Mouse (Mus musculus) cerebral cortex, adult 2 months (tissue): ENCODE measurements around the gene Imp3.

Experiments used
- WGBS: fragments of 180-500 bp; shearing (Covaris S2); methylation state at CpG from one replicate; pipeline ENCODE4 v1.1.7; 2018; 5-methylcytosine and 5-hydroxymethylcytosine counted together

Imp3 gene

DNA sequence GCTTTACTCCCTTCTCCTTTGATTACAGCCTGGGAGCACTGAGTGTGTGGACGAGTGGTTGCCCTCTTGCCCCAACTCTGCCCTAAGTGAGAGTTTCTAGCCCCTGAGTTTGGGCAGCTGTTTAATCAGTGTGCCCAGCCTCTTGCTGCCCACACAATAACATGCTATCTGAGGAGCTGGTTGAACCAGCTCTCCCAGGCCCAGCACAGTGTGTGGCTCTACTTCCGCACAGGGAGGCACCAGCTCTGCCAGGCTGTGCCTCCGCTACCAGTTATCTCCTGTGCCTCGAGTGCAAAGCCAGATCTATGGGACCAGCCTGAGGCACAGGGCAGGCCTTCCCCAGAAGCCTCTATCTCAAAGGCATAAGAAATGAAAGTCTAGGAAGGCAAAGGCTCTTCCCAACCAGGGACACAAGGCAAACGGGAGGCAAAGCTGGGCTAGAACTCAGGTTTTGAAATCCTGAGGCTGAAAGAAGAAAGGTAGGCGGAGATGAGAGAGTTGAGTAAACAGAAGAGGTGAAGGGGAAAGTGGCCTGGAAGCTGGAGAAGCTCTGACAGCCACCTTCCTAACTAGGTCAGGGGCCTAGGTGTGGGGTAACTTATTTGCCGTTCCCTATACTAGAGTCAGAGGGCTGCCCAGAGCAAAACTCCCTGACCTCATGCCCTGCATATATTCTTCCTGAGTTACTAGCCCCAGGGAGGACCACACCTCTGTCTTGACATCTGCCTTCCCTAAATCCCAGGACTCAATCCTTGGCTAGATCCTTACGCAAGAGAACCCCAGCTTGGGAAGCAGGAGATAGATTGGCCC is 13.2 kb upstream of the Imp3 start:
- WGBS = 73% methylated on average over 8 of the region's 8 CpGs

DNA sequence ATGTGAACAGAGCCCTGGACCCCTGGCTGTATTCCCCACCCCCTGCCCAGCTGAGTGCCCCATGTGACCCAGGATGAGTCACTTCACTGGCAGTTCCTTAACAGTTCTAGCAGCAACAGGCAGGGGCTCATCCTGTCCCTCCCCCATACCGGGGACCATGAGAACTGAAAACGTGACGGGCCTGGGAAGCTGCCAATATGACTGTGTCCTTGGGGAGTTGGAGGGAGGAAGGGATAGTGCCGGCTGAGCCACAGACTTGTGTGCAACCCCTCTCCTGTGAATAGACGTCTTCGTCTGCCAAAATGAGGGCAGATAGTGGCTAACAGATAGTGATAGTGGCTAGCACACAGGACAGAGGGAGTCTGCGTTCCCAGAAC is 12.6 kb upstream of the Imp3 start:
- WGBS = 37% methylated on average over 7 of the region's 7 CpGs

DNA sequence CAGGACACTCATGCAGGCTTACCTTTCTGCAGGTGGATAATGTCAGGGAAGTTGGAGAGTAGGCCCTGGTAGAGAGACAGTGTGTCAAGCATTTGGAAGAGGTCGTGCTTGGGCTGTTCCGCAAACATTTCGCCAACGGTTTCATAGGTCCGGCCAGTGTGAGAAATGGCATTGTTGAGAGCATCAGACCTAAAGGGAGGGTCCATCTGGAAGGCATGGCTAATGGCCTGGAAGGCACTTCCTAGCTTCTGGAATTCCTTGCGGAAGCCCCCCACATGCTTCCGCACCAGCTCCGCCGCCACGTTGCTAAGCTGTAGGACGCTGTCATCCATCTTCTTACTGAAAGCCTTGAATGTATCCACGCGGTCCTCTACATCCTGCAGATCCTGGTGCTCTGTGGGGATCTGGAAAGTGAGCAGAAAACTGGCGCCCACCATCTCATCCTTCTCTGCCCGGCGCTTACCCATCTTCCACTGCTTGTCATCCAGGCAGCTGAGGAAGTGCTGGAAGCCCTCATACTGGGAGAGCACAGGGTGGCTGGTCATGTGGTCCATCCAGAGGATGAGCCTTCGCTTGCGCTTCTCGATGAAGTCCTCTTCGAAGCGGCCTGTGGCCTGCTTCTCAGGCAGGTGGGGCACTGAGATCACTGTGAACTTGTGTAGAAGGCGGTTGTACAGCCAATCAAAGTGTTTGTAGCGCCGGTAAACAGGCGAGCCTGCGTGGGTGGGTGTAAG is 11.8 kb upstream of the Imp3 start:
- 82% methylated on average over 26 of the region's 26 CpGs for WGBS

DNA sequence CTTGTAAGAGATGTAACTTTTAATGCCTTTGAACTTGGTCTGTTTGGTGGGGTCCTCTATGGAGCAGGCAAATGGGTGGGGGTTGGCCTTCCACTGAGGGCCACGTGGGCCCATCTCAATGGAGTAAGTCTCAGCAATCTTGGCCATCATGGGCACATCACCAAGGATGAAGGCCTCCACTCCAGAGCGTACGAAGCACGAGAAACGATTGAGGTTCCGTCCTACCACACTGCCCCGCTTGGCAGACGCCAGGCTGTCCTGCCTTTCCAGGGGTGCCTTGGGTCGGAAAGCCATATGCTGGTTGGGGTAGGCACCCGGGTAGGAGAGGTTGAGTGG is 11.3 kb upstream of the Imp3 start:
- 94% methylated on average over 10 of the region's 10 CpGs for WGBS

DNA sequence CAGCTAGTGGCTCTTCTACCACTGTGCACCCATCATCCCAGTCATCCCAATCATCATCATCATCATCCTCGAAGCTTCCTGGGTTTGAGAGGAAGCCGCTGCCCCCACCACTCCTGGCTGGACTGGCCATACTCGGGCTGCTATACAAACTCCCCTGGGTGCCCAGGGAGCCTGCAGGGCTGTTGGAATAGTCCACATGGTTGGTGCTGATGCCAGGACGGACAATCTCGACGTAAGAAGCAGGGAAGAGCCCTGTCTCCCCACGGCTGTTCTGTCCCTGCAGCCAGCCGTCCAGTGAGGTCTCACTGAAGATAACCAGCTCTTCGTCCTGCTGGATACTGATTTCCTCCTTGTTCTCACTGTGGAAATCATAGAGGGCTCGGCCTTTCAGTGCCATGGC is 10.9 kb upstream of the Imp3 start:
- WGBS = 64% methylated on average over 10 of the region's 10 CpGs

DNA sequence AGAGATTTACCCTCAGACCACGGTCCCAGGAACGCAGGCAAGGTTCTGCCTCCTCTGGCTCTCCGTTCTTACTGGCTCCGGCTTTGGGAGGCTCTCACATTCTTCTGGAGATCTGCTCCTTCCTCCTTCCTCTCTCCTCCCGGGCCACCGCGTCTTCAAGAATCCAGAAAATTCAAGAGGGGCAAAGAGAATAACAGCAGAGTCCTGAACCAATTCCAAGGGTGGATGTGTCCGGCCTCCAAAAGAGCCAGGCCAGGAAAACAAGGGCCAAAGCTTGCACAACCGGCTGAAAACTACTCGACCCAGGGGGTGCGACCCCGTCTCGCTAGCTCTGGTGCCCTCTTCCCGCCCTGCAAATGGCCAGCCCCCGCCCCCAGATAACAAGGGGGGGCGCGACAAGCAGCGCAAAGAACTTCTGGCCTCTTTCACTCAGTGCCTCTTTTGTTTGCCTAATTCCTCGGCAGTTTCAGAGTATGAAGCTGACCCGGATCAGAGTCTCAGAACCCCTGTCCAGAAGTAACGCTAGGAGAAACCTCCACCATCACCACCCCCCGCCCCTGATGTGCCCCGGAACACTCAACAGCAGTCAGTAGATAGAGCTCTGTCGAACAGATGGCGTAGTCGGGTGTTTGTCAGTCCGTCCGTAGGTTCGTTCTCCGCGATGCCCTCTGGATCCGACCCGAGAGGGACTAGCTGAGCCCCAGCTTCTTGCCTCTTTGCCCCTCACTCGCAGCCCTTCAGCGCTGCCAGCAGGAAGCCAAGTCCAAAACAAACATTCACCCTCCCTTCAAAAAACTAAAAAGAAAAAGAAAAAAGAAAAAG is 9.9 kb upstream of the Imp3 start:
- WGBS = 9% methylated on average over 35 of the region's 35 CpGs

DNA sequence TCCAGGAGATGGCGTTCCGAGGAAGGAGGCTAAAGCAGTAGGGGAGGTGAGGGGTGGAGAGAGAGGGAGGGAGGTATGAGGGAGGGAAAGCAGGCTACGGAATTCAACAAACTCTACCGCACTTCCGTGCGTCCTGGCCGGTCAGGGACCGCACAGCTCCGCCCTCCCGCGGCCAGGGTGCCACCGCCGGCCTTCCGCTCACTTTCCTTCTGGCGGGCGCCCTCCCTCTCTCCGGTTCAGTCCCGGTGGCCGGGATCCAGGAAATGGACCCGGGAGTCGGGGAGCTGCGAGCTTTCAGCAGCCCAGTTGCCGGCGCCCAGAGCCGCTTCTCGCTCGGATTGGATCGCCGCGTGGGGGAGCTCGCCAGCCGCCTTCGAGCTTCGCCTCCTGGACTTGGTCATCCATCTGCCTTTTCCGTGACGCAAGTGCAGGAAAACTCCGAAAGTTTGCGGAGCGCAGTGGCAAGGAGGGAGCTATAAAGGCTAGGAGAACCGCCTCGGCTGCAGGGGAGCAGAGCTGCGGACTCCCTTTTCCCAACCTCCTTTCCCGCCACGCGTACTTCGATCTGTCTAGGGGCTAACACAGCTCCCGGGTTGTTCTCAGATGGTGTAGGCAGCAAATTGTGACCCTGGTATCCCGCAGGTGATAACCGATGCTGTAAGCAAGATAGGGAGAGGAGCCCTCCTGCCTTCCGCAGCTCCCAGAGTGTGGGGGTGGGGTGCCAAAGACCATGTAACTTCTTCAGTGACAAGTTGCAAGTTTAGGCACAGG is 9.0 kb upstream of the Imp3 start, which contains the start of gene Snx33:
Gene Snx33 (minus strand): TSS at position 331 of the 771 bp plus-strand sequence.
- under 1% methylated on average over 50 of the region's 50 CpGs for WGBS

DNA sequence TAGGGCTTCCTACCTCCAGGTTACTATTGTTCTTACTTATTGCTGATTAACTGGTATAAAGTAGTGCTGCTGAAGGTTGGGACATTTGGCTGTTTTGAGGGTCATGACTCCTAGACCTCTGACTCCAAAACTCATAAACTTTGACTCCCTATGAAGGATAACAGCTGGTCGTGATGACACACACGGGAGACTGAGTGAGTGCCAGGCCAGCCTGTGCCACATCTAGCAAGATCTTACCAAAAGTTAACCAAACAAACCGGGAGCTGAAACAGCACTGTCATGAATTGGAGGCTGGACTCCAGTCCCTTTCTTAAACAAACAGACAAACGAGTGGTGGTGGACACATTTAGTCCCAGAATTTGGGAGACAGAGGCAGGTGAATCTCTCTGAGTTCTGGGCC is 7.8 kb upstream of the Imp3 start:
- 82% methylated on average over 4 of the region's 4 CpGs for WGBS

DNA sequence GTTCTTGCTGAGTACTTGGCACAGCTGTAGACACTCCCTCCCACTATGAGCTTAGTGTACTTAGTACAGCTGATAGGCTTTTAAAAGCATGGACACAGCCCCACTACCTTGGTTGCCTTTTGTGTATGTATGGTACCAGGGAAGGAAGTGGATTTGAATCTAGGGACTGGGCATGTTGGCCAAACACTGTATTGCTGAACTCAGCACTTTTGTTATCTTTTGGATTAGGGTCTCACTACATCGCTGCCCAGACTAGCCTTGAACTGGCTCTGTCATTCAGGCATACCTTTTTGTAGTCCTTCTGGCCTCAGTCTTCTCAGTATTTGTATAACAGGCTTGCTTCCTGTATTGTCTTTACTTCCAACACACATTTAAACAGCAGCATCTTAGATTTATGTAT is 6.7 kb upstream of the Imp3 start:
- WGBS = 81% methylated on average over 1 of the region's 1 CpGs

DNA sequence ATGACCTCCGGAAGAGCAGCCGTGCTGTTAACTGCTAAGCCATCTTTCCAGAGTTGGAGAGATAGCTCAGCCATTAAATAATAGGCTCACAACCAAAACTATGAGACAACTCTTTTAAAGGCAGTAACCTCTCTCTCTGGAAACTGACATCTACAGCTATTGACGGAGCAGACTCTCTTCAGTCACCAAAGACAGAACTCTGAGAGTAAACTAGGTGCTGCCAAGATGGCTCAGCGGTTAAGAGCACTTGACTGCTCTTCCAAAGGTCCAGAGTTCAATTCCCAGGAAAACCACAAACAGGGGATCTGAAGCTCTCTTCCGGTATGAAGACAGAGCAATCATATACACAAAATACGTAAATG is 433 bp upstream of the Imp3 start:
- WGBS = 16% methylated on average over 6 of the region's 6 CpGs

DNA sequence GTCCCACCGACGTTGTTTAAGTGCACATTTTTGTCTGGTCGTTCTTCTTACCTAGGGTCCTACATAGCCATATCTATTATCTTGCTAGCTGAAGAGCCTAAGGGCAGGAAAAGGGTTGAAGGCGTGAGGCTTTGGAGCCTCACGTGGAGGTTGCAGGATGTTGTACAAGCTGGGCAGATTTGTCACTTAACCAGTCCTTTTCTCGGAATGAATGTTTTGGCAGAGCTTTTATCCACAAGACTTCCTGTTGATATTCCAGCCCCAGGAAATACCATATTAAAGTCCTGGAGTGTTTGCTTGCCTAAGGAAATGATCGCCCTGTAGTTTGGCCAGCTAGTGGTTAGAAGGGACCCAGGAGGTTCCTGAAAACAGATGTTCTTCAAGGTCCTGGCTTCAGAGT is 1.1 kb downstream of the Imp3 start:
- WGBS = 4% methylated on average over 7 of the region's 7 CpGs

DNA sequence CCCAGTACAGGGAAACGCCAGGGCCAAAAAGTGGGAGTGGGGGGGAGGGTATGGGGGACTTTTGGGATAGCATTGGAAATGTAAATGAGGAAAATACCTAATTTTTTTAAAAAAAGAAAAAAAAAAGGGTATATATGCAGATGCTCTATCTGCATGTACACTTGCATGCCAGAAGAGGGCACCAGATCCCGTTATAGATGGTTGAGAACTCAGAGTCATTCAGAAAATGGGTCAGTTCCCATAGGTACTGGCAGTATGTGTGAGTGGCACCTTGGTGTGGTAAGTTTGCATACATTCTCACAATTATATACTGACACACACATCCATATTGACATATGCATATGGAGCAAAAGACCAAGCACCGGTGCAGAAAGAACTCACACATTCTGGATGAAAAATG is 10.2 kb downstream of the Imp3 start:
- WGBS = 21% methylated on average over 3 of the region's 3 CpGs

DNA sequence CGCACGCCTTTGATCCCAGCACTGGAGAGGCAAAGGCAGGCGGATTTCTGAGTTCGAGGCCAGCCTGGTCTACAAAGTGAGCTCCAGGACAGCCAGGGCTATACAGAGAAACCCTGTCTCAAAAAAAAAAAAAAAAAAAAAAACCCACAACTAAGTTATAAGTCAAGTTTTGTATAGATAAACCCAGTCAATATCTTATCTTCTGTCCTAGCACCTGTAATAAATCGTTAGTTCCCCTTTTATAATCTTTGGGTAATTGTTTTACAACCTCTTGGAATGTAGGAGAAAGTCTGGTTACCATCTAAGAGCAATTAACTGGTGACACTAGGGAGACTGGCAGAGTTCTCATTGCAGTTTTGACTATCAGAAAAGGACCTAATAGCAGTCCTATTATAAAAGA is 11.4 kb downstream of the Imp3 start:
- WGBS = 89% methylated on average over 5 of the region's 5 CpGs

DNA sequence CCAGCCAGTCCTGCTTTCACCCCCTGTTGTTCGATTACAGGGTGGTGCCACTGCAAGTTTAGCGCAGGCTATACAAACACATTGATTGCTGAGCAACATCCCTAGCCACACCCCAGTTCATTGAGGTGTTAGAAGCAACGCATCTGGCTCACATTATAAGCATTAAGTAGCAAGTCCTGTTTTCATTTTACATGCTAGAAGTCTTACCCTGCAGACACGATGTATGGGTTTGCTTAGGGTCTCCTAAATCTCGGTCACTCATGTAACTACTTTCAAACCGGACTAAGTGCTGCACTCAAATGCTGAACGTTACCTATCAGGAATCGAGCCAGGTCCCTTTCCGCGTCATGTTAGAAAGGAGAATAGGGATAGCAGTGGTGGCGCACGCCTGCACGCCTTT is 12.5 kb downstream of the Imp3 start:
- 24% methylated on average over 13 of the region's 13 CpGs for WGBS

DNA sequence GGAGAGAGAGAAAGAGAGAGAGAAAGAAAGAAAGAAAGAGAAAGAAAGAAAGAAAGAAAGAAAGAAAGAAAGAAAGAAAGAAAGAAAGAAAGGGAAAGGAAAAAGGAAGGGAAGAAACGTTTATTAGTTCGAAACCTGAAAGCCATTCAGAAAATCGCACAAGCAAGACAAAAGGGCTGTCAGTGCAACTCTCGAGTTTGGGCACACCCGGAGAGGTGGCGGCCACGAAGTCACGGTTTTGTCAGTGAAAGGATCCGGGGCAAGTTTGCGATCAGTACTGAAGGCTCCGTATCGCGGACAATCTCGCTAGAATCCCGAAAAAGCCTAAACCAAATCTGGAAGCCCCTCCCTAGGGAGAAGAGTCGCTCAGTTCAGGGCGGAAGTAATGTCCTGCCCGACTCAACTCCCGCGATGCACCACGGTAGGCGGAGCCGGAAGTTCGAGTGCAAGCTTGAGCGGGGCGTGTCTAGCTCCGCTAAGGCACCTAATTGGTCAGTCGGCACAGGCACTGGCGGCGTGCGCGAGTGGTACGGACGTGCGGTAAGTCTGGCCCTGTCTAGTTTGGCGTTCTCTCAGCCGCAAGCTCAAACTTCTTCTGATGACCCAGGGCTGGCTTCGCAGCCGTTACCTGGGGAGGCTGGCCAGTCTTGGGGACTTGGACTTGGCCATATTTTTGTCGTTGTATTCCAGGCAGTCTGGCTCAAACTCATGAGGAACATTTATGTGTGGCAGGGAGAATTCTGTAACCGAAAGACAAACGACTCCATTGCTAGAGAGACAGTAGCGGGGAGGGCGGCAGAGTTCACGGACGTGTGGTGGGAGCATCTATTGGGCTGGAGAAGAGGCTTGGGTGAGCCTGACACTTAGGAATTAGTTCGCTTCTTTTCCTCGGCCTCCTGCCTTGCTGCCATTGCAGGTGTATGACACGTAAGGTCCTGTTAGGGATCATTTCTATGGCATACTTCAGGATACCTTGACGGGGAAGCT is 13.4 kb downstream of the Imp3 start, which contains the start of gene Snupn:
Gene Snupn (plus strand): TSS at position 465 of the 987 bp plus-strand sequence.
- WGBS = under 1% methylated on average over 50 of the region's 50 CpGs

DNA sequence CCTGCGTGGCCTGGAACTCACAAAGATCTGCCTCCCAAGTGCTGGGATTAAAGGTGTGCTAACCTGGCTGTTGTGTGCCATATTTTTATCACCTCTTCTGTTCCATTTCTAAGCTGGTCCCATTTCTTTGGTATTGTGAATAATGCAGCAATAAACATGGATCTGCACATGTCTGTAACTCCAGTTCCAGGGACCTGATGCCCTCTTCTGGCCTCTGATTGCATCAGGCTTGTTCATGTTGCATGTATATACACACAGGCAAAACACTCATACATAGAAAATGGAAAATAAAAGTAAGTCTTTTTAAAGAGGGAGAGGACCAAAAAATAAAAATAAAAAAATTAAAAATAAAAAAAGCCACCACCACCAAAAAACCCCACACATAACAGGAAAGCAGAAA is 16.3 kb downstream of the Imp3 start:
- WGBS = 100% methylated on average over 1 of the region's 1 CpGs

DNA sequence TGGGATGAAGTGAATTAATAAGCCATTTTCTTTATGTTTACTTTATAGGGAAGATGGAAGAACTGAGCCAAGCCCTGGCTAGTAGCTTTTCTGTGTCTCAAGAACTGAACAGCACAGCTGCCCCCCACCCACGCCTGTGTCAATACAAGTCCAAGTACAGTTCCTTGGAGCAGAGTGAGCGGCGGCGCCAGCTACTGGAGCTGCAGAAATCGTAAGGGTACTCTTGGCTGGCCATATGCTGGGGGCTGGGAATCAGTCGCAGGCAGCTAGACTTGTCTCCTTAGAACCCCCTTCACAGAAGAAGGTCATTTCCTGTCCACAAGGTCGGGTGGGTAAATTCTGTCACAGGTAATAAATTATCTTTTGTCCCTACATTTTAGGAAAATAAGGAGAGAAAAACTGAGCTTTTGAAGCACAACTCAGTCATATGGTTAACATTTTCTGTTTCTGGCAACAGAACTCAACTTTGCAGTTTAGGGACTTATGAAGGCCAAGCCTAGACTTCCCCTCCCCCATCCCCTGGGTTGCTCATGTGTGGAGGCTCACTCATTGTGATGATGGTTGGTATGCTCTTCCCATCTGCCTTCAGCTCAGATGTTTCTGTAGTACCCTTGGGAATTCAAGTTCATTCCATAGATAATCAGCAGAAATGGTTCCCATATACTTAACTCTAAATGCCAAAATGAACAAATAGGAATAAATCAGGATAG is 19.8 kb downstream of the Imp3 start:
- 80% methylated on average over 7 of the region's 7 CpGs for WGBS

DNA sequence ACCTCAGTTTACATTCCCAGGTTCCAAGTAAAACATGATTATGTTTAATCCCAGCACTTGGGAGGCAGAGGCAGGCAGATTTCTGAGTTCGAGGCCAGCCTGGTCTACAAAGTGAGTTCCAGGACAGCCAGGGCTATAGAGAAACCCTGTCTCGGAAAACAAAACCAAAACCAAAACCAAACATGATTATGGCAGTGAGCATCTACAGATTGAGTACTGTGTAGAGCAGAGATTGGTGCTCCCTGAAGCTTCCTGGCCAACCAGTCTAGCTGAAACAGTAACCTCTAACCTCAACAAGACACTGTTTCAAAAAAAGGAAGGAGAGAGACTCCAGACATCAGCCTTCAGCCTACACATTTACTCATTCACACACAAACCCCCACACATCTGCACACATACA is 21.4 kb downstream of the Imp3 start:
- 99% methylated on average over 2 of the region's 2 CpGs for WGBS

DNA sequence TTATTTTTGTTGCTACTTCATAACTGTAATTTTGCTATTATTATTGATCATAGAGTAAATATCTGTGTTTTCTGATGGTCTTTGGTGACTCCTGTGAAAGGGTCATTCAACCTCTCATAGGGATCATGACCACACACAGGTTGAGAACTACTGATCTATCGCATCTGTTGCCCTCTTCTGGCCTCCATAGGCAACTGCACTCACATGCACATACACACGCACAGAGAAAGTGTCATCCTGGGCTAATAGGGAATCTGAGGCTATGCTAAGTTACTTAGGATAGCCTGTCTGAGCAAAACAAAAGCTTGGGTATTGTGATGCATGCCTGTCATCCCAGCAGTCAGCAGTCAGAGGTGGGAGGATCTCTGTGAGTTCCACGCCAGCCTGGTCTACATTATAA is 24.3 kb downstream of the Imp3 start:
- 98% methylated on average over 3 of the region's 3 CpGs for WGBS

DNA sequence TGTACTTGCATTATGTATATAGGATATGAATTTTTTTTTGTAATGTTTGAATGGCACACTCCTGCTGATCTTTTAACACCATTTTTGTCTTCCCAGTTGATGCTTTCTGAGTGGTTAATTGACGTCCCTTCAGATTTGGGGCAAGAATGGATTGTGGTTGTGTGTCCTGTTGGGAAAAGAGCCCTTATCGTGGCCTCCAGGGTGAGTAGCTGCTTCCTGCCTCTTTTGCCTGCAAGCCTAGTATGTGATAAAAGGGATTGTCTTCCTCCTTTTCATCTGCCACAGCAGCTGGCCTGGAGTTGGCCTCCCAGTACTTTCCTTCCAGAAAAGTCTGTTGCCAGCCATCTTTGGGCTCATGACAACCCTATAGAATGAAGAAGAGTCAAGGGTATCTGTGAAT is 32.9 kb downstream of the Imp3 start:
- 84% methylated on average over 2 of the region's 2 CpGs for WGBS
